Mouse (Mus musculus) liver, embryonic 15.5 days (tissue): Measurements from ENCODE around the gene Ppp2r3d. TPM values are rescaled to one million over a fixed set of nuclear protein-coding genes. Genes with fewer than 3 reads are reported as not detected.
"Not testable (repeated sequence)": the region's sequence is repeated elsewhere in the genome, so short reads cannot be mapped to it uniquely, and the experiment has no call there.

ENCODE experiments used
- ATAC-seq: fragments of 200-750 bp; cut with Nextera tagmentation; 2 replicates; pipeline ENCODE4 v1.8.0; 2017; ENCODE audit warnings: moderate number of reproducible peaks, mild to moderate bottlenecking, moderate library complexity; ENCODE audit not compliant: insufficient read depth
- H3K27ac ChIP-seq: fragments of 300-500 bp; sonication (generic); replicated peaks from 2 replicates; pipeline ENCODE4 v1.5.1; 2015; ENCODE audit warnings: mild to moderate bottlenecking, inconsistent platforms
- H3K27me3 ChIP-seq: fragments of 300-500 bp; sonication (generic); 2 replicates; pipeline ENCODE4 v1.6.1; 2015; ENCODE audit warnings: mild to moderate bottlenecking, inconsistent platforms
- H3K36me3 ChIP-seq: fragments of 300-500 bp; sonication (generic); replicated peaks from 2 replicates; pipeline ENCODE4 v1.6.1; 2015; ENCODE audit warnings: moderate library complexity, mild to moderate bottlenecking, inconsistent platforms
- H3K4me1 ChIP-seq: fragments of 300-500 bp; sonication (generic); replicated peaks from 2 replicates; pipeline ENCODE4 v1.6.1; 2015; ENCODE audit warnings: inconsistent platforms
- H3K4me2 ChIP-seq: fragments of 300-500 bp; sonication (generic); 2 replicates; pipeline ENCODE4 v1.6.1; 2015; ENCODE audit warnings: moderate library complexity, mild to moderate bottlenecking, inconsistent platforms
- H3K4me3 ChIP-seq: fragments of 300-500 bp; sonication (generic); replicated peaks from 2 replicates; pipeline ENCODE4 v1.5.1; 2015; ENCODE audit warnings: mild to moderate bottlenecking, inconsistent platforms
- H3K9ac ChIP-seq: fragments of 300-500 bp; sonication (generic); 2 replicates; pipeline ENCODE4 v1.6.1; 2015; ENCODE audit warnings: moderate library complexity, mild to moderate bottlenecking, inconsistent platforms
- H3K9me3 ChIP-seq: fragments of 300-500 bp; sonication (generic); replicated peaks from 2 replicates; pipeline ENCODE4 v1.6.1; 2016; ENCODE audit warnings: inconsistent platforms
- WGBS: fragments of 180-500 bp; shearing (Covaris S2); methylation state at CpG from one replicate; pipeline ENCODE4 v1.1.7; 2015; ENCODE audit warnings: mixed read lengths; ENCODE audit not compliant: insufficient replicate concordance; 5-methylcytosine and 5-hydroxymethylcytosine counted together
- polyA plus RNA-seq: library from polyadenylated mRNA; unstranded; fragments of >200 nt; fragmentation: Nextera tagmentation; extraction: Ambion mirVana; gene quantifications from 2 replicates; pipeline ENCODE4 v1.2.1, GENCODE M21; 2015

The Ppp2r3d gene
- 29.2 and 30.7 TPM in 2 replicates for polyA plus RNA-seq

- no peaks in the 10 kb centered on the region for H3K9me3 ChIP-seq
- no peaks in the 10 kb centered on the region for H3K4me1 ChIP-seq
- H3K9ac ChIP-seq = no peak within 1 kb of the TSS
- 85% methylated on average over 22 of the region's 22 CpGs for WGBS
- no peak within 1 kb of the TSS for H3K27ac ChIP-seq
- H3K36me3 ChIP-seq = peaks cover 14% of the 10 kb centered on the region
- H3K4me2 ChIP-seq = no peak within 1 kb of the TSS
- H3K27me3 ChIP-seq = no peaks in the 10 kb centered on the region
- no peak within 1 kb of the TSS for H3K4me3 ChIP-seq
- ATAC-seq = no peak; the same call in 1 of the 2 replicates
Observed at GRCm38 (mm10) chr9:124476096-124476902, at the start of gene Ppp2r3d. Gene Ppp2r3d, minus strand, starts transcription at chr9:124476898.

- not testable (repeated sequence) for H3K4me3 ChIP-seq, H3K4me1 ChIP-seq, H3K4me2 ChIP-seq, H3K9ac ChIP-seq, ATAC-seq, H3K27ac ChIP-seq, H3K36me3 ChIP-seq, H3K9me3 ChIP-seq, H3K27me3 ChIP-seq
- 55% methylated on average over 2 of the region's 2 CpGs for WGBS
Observed at GRCm38 (mm10) chr9:124493693-124494092, 17.0 kb upstream of the Ppp2r3d start, which contains the start of gene Gm21836. Gene Gm21836, minus strand, starts transcription at chr9:124493793.

GRCm38 (mm10) chr9:124480361-124480980, 3.8 kb upstream of the Ppp2r3d start:
- 41% methylated on average over 14 of the region's 15 CpGs for WGBS

GRCm38 (mm10) chr9:124478081-124478480, 1.4 kb upstream of the Ppp2r3d start:
- Histone ChIP-seq H3K27me3 (no peaks in the 10 kb centered on the region), H3K4me1 (no peaks in the 10 kb centered on the region), H3K4me3 (no peak overlapping the region), H3K9me3 (no peaks in the 10 kb centered on the region), H3K9ac (no peak overlapping the region), H3K27ac (no peak overlapping the region), H3K36me3 (peaks cover 14% of the 10 kb centered on the region), H3K4me2 (no peak overlapping the region)
- no peak for ATAC-seq
- WGBS = 50% methylated on average over 3 of the region's 3 CpGs

More at GRCm38 (mm10) chr9:124480361-124480980, 3.8 kb upstream of the Ppp2r3d start:
- not testable (repeated sequence) for H3K9ac ChIP-seq, H3K4me3 ChIP-seq, ATAC-seq, H3K4me2 ChIP-seq, H3K9me3 ChIP-seq, H3K27me3 ChIP-seq, H3K27ac ChIP-seq, H3K4me1 ChIP-seq
- H3K36me3 ChIP-seq = peaks cover 13% of the 10 kb centered on the region

GRCm38 (mm10) chr9:124475689-124476088, 1.0 kb downstream of the Ppp2r3d start:
- Histone ChIP-seq H3K4me2 (no peak overlapping the region), H3K27me3 (no peaks in the 10 kb centered on the region), H3K9me3 (no peaks in the 10 kb centered on the region), H3K4me3 (no peak overlapping the region), H3K4me1 (no peaks in the 10 kb centered on the region), H3K27ac (no peak overlapping the region), H3K36me3 (peaks cover 14% of the 10 kb centered on the region), H3K9ac (no peak overlapping the region)
- 83% methylated on average over 15 of the region's 15 CpGs for WGBS
- ATAC-seq = no peak

- Histone ChIP-seq H3K27ac (no peak overlapping the region), H3K4me3 (no peak overlapping the region), H3K4me2 (no peak overlapping the region), H3K36me3 (no peaks in the 10 kb centered on the region), H3K27me3 (no peaks in the 10 kb centered on the region), H3K4me1 (no peaks in the 10 kb centered on the region), H3K9ac (no peak overlapping the region), H3K9me3 (no peaks in the 10 kb centered on the region)
- WGBS = 4% methylated on average over 1 of the region's 1 CpGs
- no peak for ATAC-seq
Observed at GRCm38 (mm10) chr9:124456572-124456971, 20.1 kb downstream of the Ppp2r3d start.

- no peak overlapping the region for H3K27ac ChIP-seq
- H3K4me2 ChIP-seq = no peak overlapping the region
- no peaks in the 10 kb centered on the region for H3K4me1 ChIP-seq
- peaks cover 36% of the 10 kb centered on the region for H3K36me3 ChIP-seq
- 0 out of 2 replicates have a peak, but pooled peaks have one; percentile 7 for ATAC-seq
- H3K27me3 ChIP-seq = no peaks in the 10 kb centered on the region
- WGBS = 90% methylated on average over 15 of the region's 15 CpGs
- no peak overlapping the region for H3K4me3 ChIP-seq
- H3K9me3 ChIP-seq = peaks cover 29% of the 10 kb centered on the region
- no peak overlapping the region for H3K9ac ChIP-seq
Observed at GRCm38 (mm10) chr9:124442533-124442855, 34.2 kb downstream of the Ppp2r3d start.

- Histone ChIP-seq H3K4me1 (no peaks in the 10 kb centered on the region), H3K27me3 (no peaks in the 10 kb centered on the region), H3K9me3 (peaks cover 29% of the 10 kb centered on the region), H3K9ac (no peak overlapping the region), H3K4me3 (no peak overlapping the region), H3K27ac (no peak overlapping the region), H3K36me3 (peaks cover 36% of the 10 kb centered on the region), H3K4me2 (no peak overlapping the region)
- ATAC-seq = peak; percentile 35
- whole genome bisulfite sequencing = 91% methylated on average over 45 of the region's 45 CpGs
Observed at GRCm38 (mm10) chr9:124441681-124442532, 34.8 kb downstream of the Ppp2r3d start.

- peaks cover 29% of the 10 kb centered on the region for H3K9me3 ChIP-seq
- ATAC-seq = peak; percentile 50
- no peak overlapping the region for H3K9ac ChIP-seq
- H3K4me1 ChIP-seq = no peaks in the 10 kb centered on the region
- H3K27me3 ChIP-seq = no peaks in the 10 kb centered on the region
- peak overlapping the region; percentile 27; the same call in 1 of the 2 replicates for H3K4me2 ChIP-seq
- 56% methylated on average over 14 of the region's 14 CpGs for WGBS
- peaks cover 36% of the 10 kb centered on the region for H3K36me3 ChIP-seq
- H3K4me3 ChIP-seq = 0 out of 2 replicates have a peak overlapping the region, but pooled peaks have one; percentile 4
- H3K27ac ChIP-seq = no peak overlapping the region
Observed at GRCm38 (mm10) chr9:124440724-124441045, 36.0 kb downstream of the Ppp2r3d start.

GRCm38 (mm10) chr9:124439848-124440723, 36.6 kb downstream of the Ppp2r3d start:
- Histone ChIP-seq H3K9me3 (peaks cover 29% of the 10 kb centered on the region), H3K9ac (no peak overlapping the region), H3K27me3 (no peaks in the 10 kb centered on the region), H3K4me1 (no peaks in the 10 kb centered on the region), H3K4me2 (peak overlapping the region; percentile 27; the same call in 1 of the 2 replicates), H3K4me3 (0 out of 2 replicates have a peak overlapping the region, but pooled peaks have one; percentile 4), H3K27ac (no peak overlapping the region), H3K36me3 (peaks cover 36% of the 10 kb centered on the region)
- ATAC-seq = peak; percentile 45
- 80% methylated on average over 29 of the region's 29 CpGs for WGBS
